Mouse (Mus musculus): ENCODE results near the gene Lypd5.

GRCm38 (mm10) chr7:24366716-24367632 lies 18.0 kb downstream of the Lypd5 start:
- TF ChIP-seq PAX5 (IDR thresholded peaks at IDR 0.05; ENCODE audit: low read length) (no peak), POLR2AphosphoS2 (IDR thresholded peaks at IDR 0.05; ENCODE audit: low read depth, low read length) (no peak)
